Mouse (Mus musculus): ENCODE results near the gene Lag3.

GRCm38 (mm10) chr6:124913214-124913613 lies 1.7 kb upstream of the Lag3 start:
- no peak for TF ChIP-seq CTCF (IDR thresholded peaks at IDR 0.05; ENCODE audit: borderline replicate concordance, extremely low read depth, insufficient read depth, insufficient read length)
- no peak for TF ChIP-seq POLR2A (IDR thresholded peaks at IDR 0.05; ENCODE audit: borderline replicate concordance, extremely low read depth, insufficient read depth, insufficient read length, poor library complexity, severe bottlenecking)

All from brain, embryonic 14.5 days (tissue).